Mouse (Mus musculus): ENCODE results near the gene Qpctl. TPM values are rescaled to one million over a fixed set of nuclear protein-coding genes. Genes with fewer than 3 reads are reported as not detected.

Qpctl gene
- polyA plus RNA-seq, 1 experiment from 2014 or later: 11.5 TPM

DNA sequence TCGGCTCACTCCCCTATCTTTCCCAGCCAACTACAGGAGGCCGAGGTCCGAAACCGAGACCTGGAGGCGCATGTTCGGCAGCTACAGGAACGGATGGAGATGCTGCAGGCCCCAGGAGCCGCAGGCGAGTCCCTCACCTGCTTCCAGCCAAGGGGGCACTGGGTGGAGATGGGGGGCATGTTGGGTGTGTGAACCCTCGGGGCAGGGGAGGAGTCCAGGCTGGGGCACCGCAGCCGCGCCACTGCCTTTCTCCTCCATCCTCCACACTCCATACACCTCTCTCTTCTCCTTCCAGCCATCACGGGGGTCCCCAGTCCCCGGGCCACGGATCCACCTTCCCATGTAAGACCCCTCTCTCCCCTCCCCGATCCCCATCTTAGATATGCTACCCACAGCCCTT lies 57.2 kb downstream of the Qpctl start:
- no peak for DNase-seq (ENCODE audit: low spot score)

MicroRNA genes within 50 kb of the gene (microRNA counts, 519-probe panel; counts per million panel counts)
- microRNA mmu-miR-330: 473 counts per million, percentile 71 among the panel's probes with 10 or more counts

Small RNA genes within 50 kb of the gene (microRNA-seq; reads per million reads assigned to microRNA genes)
- 216 reads per million, percentile 54 among the genes with 10 or more reads in this experiment for gene Mir330 (ENCODE audit: borderline number of aligned reads)

Other genes with a start within 250 kb of the Qpctl start
- 29.1 and 31.7 TPM in 2 replicates for gene Ccdc61, start 238.9 kb downstream of the Qpctl start, polyA plus RNA-seq (2015; fragmentation: Nextera tagmentation; extraction: Ambion mirVana)
- gene Nova2, start 223.4 kb downstream of the Qpctl start, polyA plus RNA-seq (2015; fragmentation: Nextera tagmentation; extraction: Ambion mirVana): 0.17 and 0.28 TPM in 2 replicates
- not detected in 2 replicates for gene Nanos2, start 161.9 kb downstream of the Qpctl start, polyA plus RNA-seq (2015; fragmentation: Nextera tagmentation; extraction: Ambion mirVana)
- 5.5 and 5.9 TPM in 2 replicates for gene Mypop, start 158.0 kb downstream of the Qpctl start, polyA plus RNA-seq (2015; fragmentation: Nextera tagmentation; extraction: Ambion mirVana)
- 18.3 and 20.7 TPM in 2 replicates for gene Irf2bp1, start 145.2 kb downstream of the Qpctl start, polyA plus RNA-seq (2015; fragmentation: Nextera tagmentation; extraction: Ambion mirVana)
- gene Foxa3, start 125.8 kb downstream of the Qpctl start, polyA plus RNA-seq (2015; fragmentation: Nextera tagmentation; extraction: Ambion mirVana): 0.23 and 0.47 TPM in 2 replicates
- 18.5 and 19.6 TPM in 2 replicates for gene Sympk, start 124.9 kb downstream of the Qpctl start, polyA plus RNA-seq (2015; fragmentation: Nextera tagmentation; extraction: Ambion mirVana)
- gene Rsph6a, start 94.6 kb downstream of the Qpctl start, polyA plus RNA-seq (2015; fragmentation: Nextera tagmentation; extraction: Ambion mirVana): not detected in 2 replicates
- gene Dmwd, start 73.1 kb downstream of the Qpctl start, polyA plus RNA-seq (2015; fragmentation: Nextera tagmentation; extraction: Ambion mirVana): 4.3 and 5.0 TPM in 2 replicates
- gene Dmpk, start 65.4 kb downstream of the Qpctl start, polyA plus RNA-seq (2015; fragmentation: Nextera tagmentation; extraction: Ambion mirVana): 2.8 and 3.7 TPM in 2 replicates
- gene Six5, start 54.7 kb downstream of the Qpctl start, polyA plus RNA-seq (2015; fragmentation: Nextera tagmentation; extraction: Ambion mirVana): 1.2 and 1.5 TPM in 2 replicates
- gene Gm4969, start 30.9 kb downstream of the Qpctl start, polyA plus RNA-seq (2015; fragmentation: Nextera tagmentation; extraction: Ambion mirVana): 0.70 and 0.72 TPM in 2 replicates
- 16.4 and 16.6 TPM in 2 replicates for gene Fbxo46, start 29.4 kb downstream of the Qpctl start, polyA plus RNA-seq (2015; fragmentation: Nextera tagmentation; extraction: Ambion mirVana)
- 154 and 164 TPM in 2 replicates for gene Snrpd2, start 431 bp upstream of the Qpctl start, polyA plus RNA-seq (2015; fragmentation: Nextera tagmentation; extraction: Ambion mirVana)
- 0.10 and 0.25 TPM in 2 replicates for gene Gipr, start 16.8 kb upstream of the Qpctl start, polyA plus RNA-seq (2015; fragmentation: Nextera tagmentation; extraction: Ambion mirVana)
- 5.7 and 6.1 TPM in 2 replicates for gene Eml2, start 27.1 kb upstream of the Qpctl start, polyA plus RNA-seq (2015; fragmentation: Nextera tagmentation; extraction: Ambion mirVana)
- 0.69 and 0.80 TPM in 2 replicates for gene Gpr4, start 63.2 kb upstream of the Qpctl start, polyA plus RNA-seq (2015; fragmentation: Nextera tagmentation; extraction: Ambion mirVana)
- 25.4 and 25.7 TPM in 2 replicates for gene Opa3, start 79.0 kb upstream of the Qpctl start, polyA plus RNA-seq (2015; fragmentation: Nextera tagmentation; extraction: Ambion mirVana)
- 74.3 and 75.3 TPM in 2 replicates for gene Vasp, start 122.5 kb upstream of the Qpctl start, polyA plus RNA-seq (2015; fragmentation: Nextera tagmentation; extraction: Ambion mirVana)
- 0.27 and 0.30 TPM in 2 replicates for gene Ppm1n, start 130.8 kb upstream of the Qpctl start, polyA plus RNA-seq (2015; fragmentation: Nextera tagmentation; extraction: Ambion mirVana)
- 1.6 and 2.2 TPM in 2 replicates for gene Rtn2, start 133.3 kb upstream of the Qpctl start, polyA plus RNA-seq (2015; fragmentation: Nextera tagmentation; extraction: Ambion mirVana)
- gene Fosb, start 160.8 kb upstream of the Qpctl start, polyA plus RNA-seq (2015; fragmentation: Nextera tagmentation; extraction: Ambion mirVana): 0.19 and 0.21 TPM in 2 replicates
- 59.6 and 67.1 TPM in 2 replicates for gene Ercc1, start 195.5 kb upstream of the Qpctl start, polyA plus RNA-seq (2015; fragmentation: Nextera tagmentation; extraction: Ambion mirVana)
- gene Cd3eap, start 210.2 kb upstream of the Qpctl start, polyA plus RNA-seq (2015; fragmentation: Nextera tagmentation; extraction: Ambion mirVana): 15.8 and 18.7 TPM in 2 replicates
- gene Ppp1r13l, start 210.5 kb upstream of the Qpctl start, polyA plus RNA-seq (2015; fragmentation: Nextera tagmentation; extraction: Ambion mirVana): 2.2 and 2.4 TPM in 2 replicates
- 14.3 and 15.1 TPM in 2 replicates for gene Ercc2, start 232.7 kb upstream of the Qpctl start, polyA plus RNA-seq (2015; fragmentation: Nextera tagmentation; extraction: Ambion mirVana)